Mouse (Mus musculus) cerebellum, adult 2 months (tissue): Measurements from ENCODE around the gene Lyst.

Experiments used
- CTCF ChIP-seq: fragments of 200-500 bp; IDR thresholded peaks from 2 replicates; pipeline ENCODE4 v1.5.1; 2011; ENCODE audit warnings: low read depth, mild to moderate bottlenecking, control low read depth, low read length, moderate library complexity, borderline replicate concordance; ENCODE audit not compliant: insufficient read depth
- POLR2A ChIP-seq: fragments of 200-500 bp; IDR thresholded peaks from 2 replicates; pipeline ENCODE4 v1.6.1; 2011; ENCODE audit warnings: low read length, control low read depth, borderline replicate concordance; ENCODE audit not compliant: insufficient read depth

GRCm38 (mm10) chr13:13798775-13799174 is 208.6 kb downstream of the Lyst start:
- TF ChIP-seq POLR2A (no peak), CTCF (no peak)
